Mouse (Mus musculus) liver, adult 2 months (tissue): ENCODE results near the gene Dync1h1. TPM values are rescaled to one million over a fixed set of nuclear protein-coding genes. Genes with fewer than 3 reads are reported as not detected.
"Not testable (repeated sequence)": the region's sequence is repeated elsewhere in the genome, so short reads cannot be mapped to it uniquely, and the experiment has no call there.

Experiments
- DNase-seq: peaks from one replicate; pipeline ENCODE4 v3.0.0-alpha.2; 2011; ENCODE audit warnings: low read depth, low spot score; ENCODE audit errors: extremely low read depth
- H3K27ac ChIP-seq: fragments of 200-500 bp; replicated peaks from 2 replicates; pipeline ENCODE4 v1.5.1; 2012; ENCODE audit warnings: low read depth, mild to moderate bottlenecking, control low read depth, inconsistent platforms, low read length; ENCODE audit not compliant: insufficient read depth
- H3K27me3 ChIP-seq: fragments of 200-500 bp; 2 replicates; pipeline ENCODE4 v1.6.1; 2012; ENCODE audit warnings: mild to moderate bottlenecking, moderate library complexity, low read length, inconsistent platforms; ENCODE audit not compliant: control insufficient read depth, insufficient read depth
- H3K36me3 ChIP-seq: fragments of 200-500 bp; 2 replicates; pipeline ENCODE4 v1.6.1; 2012; ENCODE audit warnings: low read length, inconsistent platforms; ENCODE audit not compliant: control insufficient read depth, insufficient read depth
- H3K4me1 ChIP-seq: fragments of 200-500 bp; 2 replicates; pipeline ENCODE4 v1.6.1; 2011; ENCODE audit warnings: low read length; ENCODE audit not compliant: control insufficient read depth, insufficient read depth
- H3K4me3 ChIP-seq: fragments of 200-500 bp; 2 replicates; pipeline ENCODE4 v1.5.1; 2011; ENCODE audit warnings: low read depth, mild to moderate bottlenecking, control low read depth, low read length, moderate library complexity; ENCODE audit not compliant: insufficient read depth
- H3K79me2 ChIP-seq: fragments of 200-500 bp; 2 replicates; pipeline ENCODE4 v1.6.1; 2012; ENCODE audit warnings: inconsistent platforms, mild to moderate bottlenecking, low read length, moderate library complexity; ENCODE audit not compliant: control insufficient read depth, insufficient read depth
- H3K9ac ChIP-seq: fragments of 200-500 bp; 2 replicates; pipeline ENCODE4 v1.6.1; 2012; ENCODE audit warnings: low read depth, mild to moderate bottlenecking, control low read depth, inconsistent platforms, low read length
- CTCF ChIP-seq: fragments of 200-500 bp; IDR thresholded peaks from 2 replicates; pipeline ENCODE4 v1.5.1; 2011; ENCODE audit warnings: low read depth, low read length, control low read depth
- POLR2A ChIP-seq: fragments of 200-500 bp; IDR thresholded peaks from 2 replicates; pipeline ENCODE4 v1.6.1; 2011; ENCODE audit warnings: low read length, control low read depth; ENCODE audit not compliant: insufficient read depth; ENCODE audit errors: extremely low read depth
- WGBS: fragments of 180-500 bp; shearing (Covaris S2); methylation state at CpG from one replicate; pipeline ENCODE4 v1.1.7; 2018; 5-methylcytosine and 5-hydroxymethylcytosine counted together
- polyA plus RNA-seq: library from polyadenylated mRNA; depleted of rRNA; stranded (reverse); fragments of >200 nt; gene quantifications from 2 replicates; pipeline ENCODE4 v1.2.3, GENCODE M21; 2012
- total RNA-seq: library from RNA; depleted of rRNA; stranded (reverse); fragments of >200 nt; gene quantifications from 2 replicates; pipeline ENCODE4 v1.2.3, GENCODE M21; 2014

Gene Dync1h1
- total and polyA plus RNA-seq, 2 experiments: 56.5 to 85.8 TPM

DNA sequence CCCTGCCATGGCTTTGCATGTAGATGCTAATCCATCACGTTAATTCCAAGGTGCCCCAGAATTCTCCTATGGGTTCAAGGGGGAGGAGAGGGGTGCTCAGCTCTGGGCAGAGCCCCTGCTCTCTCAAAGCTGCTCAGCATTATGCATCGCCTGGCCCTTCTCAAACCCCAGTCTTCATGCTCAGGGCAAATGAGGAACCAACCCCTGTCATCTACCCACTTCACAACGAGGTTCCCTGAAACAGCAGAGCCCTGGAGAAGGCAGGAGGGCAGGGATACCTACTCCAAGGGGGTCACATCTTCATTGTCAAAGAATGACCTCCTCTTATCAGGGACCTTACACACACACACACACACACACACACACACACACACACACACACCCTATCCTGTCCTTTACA is 80.6 kb downstream of the Dync1h1 start:
- no peak overlapping the region for H3K4me3 ChIP-seq
- H3K27ac ChIP-seq: no peak overlapping the region
- no peaks in the 10 kb centered on the region for H3K36me3 ChIP-seq
- H3K4me1 ChIP-seq: no peaks in the 10 kb centered on the region
- no peaks in the 10 kb centered on the region for H3K79me2 ChIP-seq
- DNase-seq: no peak
- no peaks in the 10 kb centered on the region for H3K27me3 ChIP-seq
- H3K9ac ChIP-seq: no peak overlapping the region
- WGBS: 67% methylated on average over 3 of the region's 3 CpGs
- TF ChIP-seq POLR2A (no peak), CTCF (no peak)

- TF ChIP-seq CTCF (no peak), POLR2A (no peak)
- Histone ChIP-seq H3K27me3 (no peaks in the 10 kb centered on the region), H3K36me3 (no peaks in the 10 kb centered on the region), H3K27ac (no peak within 1 kb of the TSS), H3K4me1 (no peaks in the 10 kb centered on the region), H3K9ac (no peak within 1 kb of the TSS), H3K4me3 (no peak within 1 kb of the TSS), H3K79me2 (no peaks in the 10 kb centered on the region)
- 83% methylated on average over 9 of the region's 9 CpGs for WGBS
- no peak for DNase-seq
Observed at GRCm38 (mm10) chr12:110682561-110683299, 81.5 kb downstream of the Dync1h1 start, which contains the start of gene 1700001K19Rik. TSS of gene 1700001K19Rik (minus strand) at chr12:110682619.

GRCm38 (mm10) chr12:110683580-110683979 is 82.3 kb downstream of the Dync1h1 start:
- Histone ChIP-seq H3K79me2 (no peaks in the 10 kb centered on the region), H3K36me3 (no peaks in the 10 kb centered on the region), H3K4me1 (no peaks in the 10 kb centered on the region), H3K4me3 (no peak overlapping the region), H3K9ac (no peak overlapping the region), H3K27me3 (no peaks in the 10 kb centered on the region), H3K27ac (no peak overlapping the region)
- WGBS: no CpG with 5 or more reads among the region's 1 CpGs
- DNase-seq: no peak
- TF ChIP-seq CTCF: no peak
- no peak for TF ChIP-seq POLR2A

DNA sequence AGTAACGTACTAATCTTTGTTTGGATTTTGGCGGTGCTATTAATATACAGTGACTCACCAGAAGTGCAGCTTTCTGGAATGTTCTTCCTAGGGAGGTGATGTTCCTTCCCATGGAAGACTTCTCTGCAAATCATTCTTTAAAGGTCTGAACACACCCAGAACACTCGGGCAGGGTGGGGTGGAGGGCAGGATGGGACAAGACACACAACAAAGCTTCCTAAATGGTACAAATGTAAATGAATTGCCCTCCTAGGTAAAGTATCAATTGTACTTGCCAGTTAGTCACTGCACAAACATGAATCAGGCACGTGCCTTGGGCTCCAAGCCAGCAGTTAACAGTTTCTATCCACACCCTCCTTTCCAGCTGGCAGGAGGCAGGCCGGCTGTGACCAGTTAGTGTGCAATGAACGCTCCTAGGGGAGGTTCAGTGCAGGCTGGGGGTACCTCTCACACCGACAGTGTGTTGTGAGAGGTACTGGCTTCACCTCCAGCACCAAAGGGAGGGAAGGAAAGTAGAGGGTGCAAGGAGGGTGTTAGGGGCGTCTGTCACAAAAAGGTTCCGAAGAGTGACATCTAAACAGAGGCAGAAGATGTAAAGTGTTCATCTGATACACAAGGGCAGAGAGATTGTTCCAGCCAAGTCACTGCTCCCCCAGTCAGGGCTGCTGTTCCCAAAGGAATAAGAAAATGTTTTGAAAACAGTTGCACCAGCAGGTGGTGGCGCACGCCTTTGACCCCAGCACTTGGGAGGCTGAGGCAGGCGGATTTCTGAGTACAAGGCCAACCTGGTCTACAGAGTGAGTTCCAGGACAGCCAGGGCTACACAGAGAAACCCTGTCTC is 86.9 kb downstream of the Dync1h1 start:
- DNase-seq: peak; percentile 65
- no peaks in the 10 kb centered on the region for H3K79me2 ChIP-seq
- WGBS: 63% methylated on average over 12 of the region's 12 CpGs
- H3K4me3 ChIP-seq: no peak overlapping the region
- peaks cover 26% of the 10 kb centered on the region for H3K36me3 ChIP-seq
- H3K4me1 ChIP-seq: no peaks in the 10 kb centered on the region
- no peak overlapping the region for H3K9ac ChIP-seq
- TF ChIP-seq CTCF: no peak
- no peak for TF ChIP-seq POLR2A
- H3K27ac ChIP-seq: no peak overlapping the region
- no peaks in the 10 kb centered on the region for H3K27me3 ChIP-seq

GRCm38 (mm10) chr12:110688921-110689320 is 87.7 kb downstream of the Dync1h1 start:
- not testable (repeated sequence) for H3K4me1 ChIP-seq, H3K27ac ChIP-seq, H3K9ac ChIP-seq, H3K4me3 ChIP-seq, DNase-seq, H3K79me2 ChIP-seq, H3K27me3 ChIP-seq
- WGBS: 91% methylated on average over 3 of the region's 3 CpGs
- H3K36me3 ChIP-seq: peaks cover 31% of the 10 kb centered on the region
